Mouse (Mus musculus): Measurements from ENCODE around the gene Zic2. TPM values are rescaled to one million over a fixed set of nuclear protein-coding genes. Genes with fewer than 3 reads are reported as not detected.
"Not testable (repeated sequence)": the region's sequence is repeated elsewhere in the genome, so short reads cannot be mapped to it uniquely, and the experiment has no call there.

Gene Zic2
- polyA plus RNA-seq, 1 experiment, result not detected

DNA sequence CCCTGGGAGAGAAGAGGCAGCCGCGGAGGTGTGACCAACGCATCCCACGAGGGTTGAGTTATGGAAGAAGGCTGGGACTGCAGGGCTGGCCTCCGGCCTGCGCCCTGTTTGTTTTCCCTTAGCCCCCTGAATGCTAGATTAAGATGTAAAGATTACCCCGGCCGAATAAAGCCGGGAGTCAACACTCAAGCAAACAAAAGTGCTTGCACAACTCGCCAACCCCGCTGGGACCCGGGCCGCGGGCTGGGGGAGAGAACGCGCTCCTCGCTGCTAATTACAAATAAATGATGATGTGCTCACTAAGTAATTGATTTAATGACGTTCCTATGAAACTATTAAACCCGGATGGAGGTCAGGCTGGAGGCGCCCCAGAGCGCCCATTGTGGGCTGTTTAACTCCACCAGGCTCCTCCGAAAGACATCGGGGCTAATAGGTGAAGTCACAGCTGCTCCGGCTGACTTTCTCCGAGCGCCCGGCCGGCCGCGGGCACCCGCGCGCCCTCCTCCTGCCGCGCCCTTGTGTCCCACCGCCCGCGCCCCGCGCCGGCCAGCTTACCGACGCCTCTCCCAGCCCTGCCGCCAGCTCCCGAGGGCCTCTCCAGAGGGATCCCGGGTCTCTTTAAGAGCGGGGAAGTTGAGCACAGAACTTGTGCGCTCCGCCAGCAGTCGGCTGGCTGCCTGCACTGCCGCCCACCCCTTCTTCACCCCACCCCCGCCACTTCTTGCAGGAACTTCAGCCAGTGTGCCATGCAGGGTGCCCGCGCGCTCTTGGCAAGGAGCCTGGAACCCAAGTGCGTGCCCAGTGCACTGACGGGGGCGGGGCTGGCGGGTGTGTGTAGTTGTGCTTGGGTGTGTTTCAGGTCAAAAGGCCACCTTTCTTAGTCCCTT, 24.5 kb upstream of the Zic2 start, which contains the start of gene Gm5089:
Gene Gm5089 (minus strand): TSS at position 620 of the 887 bp plus-strand sequence.
- H3K4me1 ChIP-seq (ENCODE audit: control insufficient read depth, insufficient read depth, low read length), result peaks cover 2% of the 10 kb centered on the region; the same call in 1 of the 2 replicates
- no peak within 1 kb of the TSS for H3K4me3 ChIP-seq (replicated peaks; ENCODE audit: extremely low read depth, low read depth, low read length)
- DNase-seq, result peak; percentile 48
- 1% methylated on average over 59 of the region's 59 CpGs for WGBS
- TF ChIP-seq CTCF (IDR thresholded peaks at IDR 0.05; ENCODE audit: insufficient read depth, low read length) (no peak), POLR2A (IDR thresholded peaks at IDR 0.05; ENCODE audit: borderline replicate concordance, extremely low read depth, low read depth, low read length) (no peak)

DNA sequence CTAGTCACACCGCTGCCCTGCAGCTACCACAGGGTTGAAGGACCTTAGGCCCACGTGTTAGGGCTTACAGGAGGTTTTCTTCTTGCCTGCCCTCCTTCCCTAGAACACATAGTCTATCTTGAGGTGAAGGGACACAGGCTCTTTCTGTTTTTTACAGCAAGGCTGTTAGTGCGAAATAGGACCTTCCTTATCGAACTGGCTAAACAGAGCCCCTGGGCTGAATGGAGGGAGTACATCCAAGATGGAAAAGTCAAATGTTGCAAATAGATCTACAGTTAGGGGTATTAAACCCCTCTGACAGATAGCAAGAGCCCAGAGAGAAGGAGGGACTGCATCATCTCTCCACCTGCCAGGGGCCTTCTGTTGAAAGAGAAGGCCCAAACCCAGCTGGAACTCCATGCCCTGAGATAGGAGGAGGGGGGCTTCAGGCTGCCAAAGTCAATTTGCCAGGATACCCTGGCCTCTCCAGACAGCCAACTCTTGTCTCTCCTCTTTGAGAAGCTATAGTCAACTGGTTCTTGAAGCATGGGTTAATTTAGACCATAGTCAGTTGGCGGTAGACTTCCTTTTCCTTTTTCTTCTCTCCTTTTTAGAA, 23.6 kb upstream of the Zic2 start:
- DNase-seq, result no peak
- Histone ChIP-seq H3K4me3 (replicated peaks; ENCODE audit: extremely low read depth, low read depth, low read length) (no peak overlapping the region), H3K4me1 (ENCODE audit: control insufficient read depth, insufficient read depth, low read length) (peaks cover 2% of the 10 kb centered on the region; the same call in 1 of the 2 replicates)
- no peak for TF ChIP-seq POLR2A (IDR thresholded peaks at IDR 0.05; ENCODE audit: borderline replicate concordance, extremely low read depth, low read depth, low read length)
- no peak for TF ChIP-seq CTCF (IDR thresholded peaks at IDR 0.05; ENCODE audit: insufficient read depth, low read length)
- WGBS, result 67% methylated on average over 5 of the region's 5 CpGs

DNA sequence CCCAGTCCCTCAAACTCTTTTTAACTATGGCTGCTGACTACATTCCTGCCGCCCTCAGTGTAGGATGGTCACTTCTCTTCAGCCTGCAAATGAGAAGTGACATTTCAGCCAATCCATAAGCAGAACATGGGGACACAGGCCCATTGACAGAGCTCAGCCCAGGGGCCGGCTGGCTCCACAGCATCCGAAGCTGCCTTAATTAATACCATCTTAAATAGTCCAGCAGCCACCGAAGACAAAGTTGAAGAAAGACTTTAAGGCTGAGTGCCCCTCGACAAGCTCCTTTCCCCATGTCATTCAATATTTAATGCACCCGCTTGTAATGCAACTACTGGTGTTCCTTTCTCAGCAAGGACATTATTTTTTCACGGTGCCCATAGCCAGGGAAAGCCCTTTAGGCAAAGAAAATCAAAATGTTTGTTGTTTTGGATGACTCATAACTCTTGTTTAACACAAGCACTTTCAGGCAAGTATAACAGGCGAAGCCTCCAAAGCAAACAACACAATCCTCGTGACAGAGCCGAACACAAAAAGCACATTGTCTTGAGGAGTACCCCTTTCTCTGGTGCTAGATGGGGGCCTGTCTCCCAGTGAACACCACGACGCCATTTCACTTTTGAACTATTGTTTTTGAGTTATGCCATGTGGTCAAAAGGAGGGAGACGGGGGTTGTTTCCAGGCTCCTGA, 22.4 kb upstream of the Zic2 start:
- H3K4me3 ChIP-seq (replicated peaks; ENCODE audit: extremely low read depth, low read depth, low read length), result no peak overlapping the region
- 52% methylated on average over 13 of the region's 13 CpGs for WGBS
- DNase-seq, result no peak
- TF ChIP-seq CTCF (IDR thresholded peaks at IDR 0.05; ENCODE audit: insufficient read depth, low read length), result no peak
- H3K4me1 ChIP-seq (ENCODE audit: control insufficient read depth, insufficient read depth, low read length), result peaks cover 2% of the 10 kb centered on the region; the same call in 1 of the 2 replicates

DNA sequence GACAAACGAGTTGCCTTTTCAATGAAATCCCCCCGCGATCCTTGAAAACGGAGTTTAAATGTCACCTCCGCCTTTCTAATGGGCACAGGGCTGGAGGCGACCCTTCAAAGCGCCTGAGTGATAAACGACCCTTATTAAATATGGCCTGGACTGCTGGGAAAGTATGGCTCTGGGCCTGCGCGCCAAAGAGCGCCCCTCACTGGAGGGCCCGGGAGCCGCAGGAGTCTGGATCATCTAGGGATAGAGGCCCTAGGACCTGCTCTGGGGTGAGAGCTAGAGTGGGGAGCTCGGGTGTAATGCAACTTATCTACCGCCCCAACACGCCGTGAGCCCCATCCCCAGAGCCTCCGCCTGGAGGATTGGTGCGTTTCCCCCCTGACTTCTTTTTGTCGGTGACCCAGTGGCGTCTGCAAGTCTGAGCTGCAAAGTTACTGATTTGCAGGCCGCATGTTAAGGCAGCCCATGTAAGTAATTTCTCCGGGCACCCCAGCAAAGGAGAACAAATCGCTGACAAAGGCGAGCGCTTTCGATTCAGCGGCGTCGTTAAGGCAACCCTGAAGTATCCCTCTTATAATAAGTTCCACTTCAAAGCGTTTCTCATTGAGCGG, 21.7 kb upstream of the Zic2 start:
- TF ChIP-seq CTCF (IDR thresholded peaks at IDR 0.05; ENCODE audit: insufficient read depth, low read length) (no peak), POLR2A (IDR thresholded peaks at IDR 0.05; ENCODE audit: borderline replicate concordance, extremely low read depth, low read depth, low read length) (no peak)
- H3K4me3 ChIP-seq (replicated peaks; ENCODE audit: extremely low read depth, low read depth, low read length), result peak overlapping the region; percentile 10
- 7% methylated on average over 32 of the region's 32 CpGs for WGBS

DNA sequence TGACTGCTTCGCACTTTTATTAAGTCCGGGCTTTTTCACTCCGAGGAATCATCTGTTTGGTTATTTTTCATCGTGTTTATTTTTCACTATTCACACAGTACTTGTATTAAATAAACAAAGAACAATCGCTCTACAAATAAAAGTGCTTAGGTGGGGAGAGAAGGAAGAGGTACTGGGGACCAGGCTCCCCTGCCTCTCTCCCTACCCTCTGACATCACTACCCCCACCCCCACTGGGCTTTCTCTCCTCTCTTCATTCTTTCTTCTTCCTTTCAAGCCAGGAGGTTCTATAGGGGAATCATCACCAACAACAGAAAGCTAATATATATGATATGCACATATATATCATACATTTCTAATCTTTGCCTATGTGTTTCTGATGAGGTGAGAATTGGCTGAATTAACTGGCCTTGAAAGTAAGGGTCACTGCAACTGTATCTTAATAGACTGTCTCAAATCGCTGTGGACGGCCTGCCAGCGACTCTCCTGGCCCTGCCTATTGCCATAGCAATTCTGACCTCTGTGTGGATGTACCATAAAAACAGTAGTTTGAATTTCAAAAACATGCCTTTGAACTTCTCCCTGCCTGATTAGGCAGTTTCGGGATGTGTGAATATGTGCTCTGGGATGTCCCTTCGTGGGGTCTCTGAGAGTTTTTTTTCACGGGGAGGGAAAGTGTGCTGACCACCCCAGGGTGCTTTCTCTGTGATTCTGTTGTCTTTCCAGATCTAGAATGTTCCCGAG, 21.1 kb upstream of the Zic2 start:
- Histone ChIP-seq H3K4me3 (replicated peaks; ENCODE audit: extremely low read depth, low read depth, low read length) (no peak overlapping the region), H3K4me1 (ENCODE audit: control insufficient read depth, insufficient read depth, low read length) (peaks cover 2% of the 10 kb centered on the region; the same call in 1 of the 2 replicates)
- 27% methylated on average over 12 of the region's 12 CpGs for WGBS
- no peak for DNase-seq
- TF ChIP-seq POLR2A (IDR thresholded peaks at IDR 0.05; ENCODE audit: borderline replicate concordance, extremely low read depth, low read depth, low read length) (no peak), CTCF (IDR thresholded peaks at IDR 0.05; ENCODE audit: insufficient read depth, low read length) (no peak)

More for the DNA sequence above, 21.7 kb upstream of the Zic2 start:
- H3K4me1 ChIP-seq (ENCODE audit: control insufficient read depth, insufficient read depth, low read length), result peaks cover 2% of the 10 kb centered on the region; the same call in 1 of the 2 replicates
- DNase-seq, result peak; percentile 31

DNA sequence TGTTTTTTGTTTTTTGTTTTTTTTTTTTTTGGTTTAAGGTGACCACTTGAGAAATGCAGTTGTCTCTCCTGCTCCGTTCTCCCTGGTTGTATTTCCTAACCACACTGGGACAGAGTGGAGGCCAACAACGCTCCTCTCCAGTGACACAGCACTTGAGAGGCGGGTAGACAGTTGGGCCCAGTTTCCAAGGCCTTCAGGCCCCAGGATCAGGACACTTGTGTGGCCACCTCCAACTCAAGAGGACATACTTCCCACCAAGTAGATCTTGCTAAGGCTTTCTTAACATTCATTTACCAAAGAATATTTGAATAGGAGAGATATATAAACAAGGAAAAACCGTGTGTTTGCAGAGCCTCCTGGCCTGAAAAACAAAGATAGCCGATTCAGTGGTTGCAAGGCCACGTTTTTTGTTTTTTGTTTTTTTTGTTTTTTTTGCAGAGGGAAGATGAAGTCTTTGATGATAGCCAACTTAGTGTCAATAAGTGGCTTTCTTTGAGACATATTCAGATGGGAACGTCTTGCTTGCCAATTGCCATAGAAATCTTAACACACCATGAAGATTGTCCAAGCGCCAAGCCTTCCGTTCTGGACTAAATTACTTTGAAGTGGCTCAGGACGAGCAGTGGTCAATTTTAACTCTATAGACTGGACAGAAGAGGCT, 20.2 kb upstream of the Zic2 start:
- H3K4me3 ChIP-seq (replicated peaks; ENCODE audit: extremely low read depth, low read depth, low read length), result no peak overlapping the region
- WGBS, result 78% methylated on average over 10 of the region's 10 CpGs
- no peak for DNase-seq
- H3K4me1 ChIP-seq (ENCODE audit: control insufficient read depth, insufficient read depth, low read length), result peaks cover 2% of the 10 kb centered on the region; the same call in 1 of the 2 replicates
- no peak for TF ChIP-seq POLR2A (IDR thresholded peaks at IDR 0.05; ENCODE audit: borderline replicate concordance, extremely low read depth, low read depth, low read length)
- no peak for TF ChIP-seq CTCF (IDR thresholded peaks at IDR 0.05; ENCODE audit: insufficient read depth, low read length)

DNA sequence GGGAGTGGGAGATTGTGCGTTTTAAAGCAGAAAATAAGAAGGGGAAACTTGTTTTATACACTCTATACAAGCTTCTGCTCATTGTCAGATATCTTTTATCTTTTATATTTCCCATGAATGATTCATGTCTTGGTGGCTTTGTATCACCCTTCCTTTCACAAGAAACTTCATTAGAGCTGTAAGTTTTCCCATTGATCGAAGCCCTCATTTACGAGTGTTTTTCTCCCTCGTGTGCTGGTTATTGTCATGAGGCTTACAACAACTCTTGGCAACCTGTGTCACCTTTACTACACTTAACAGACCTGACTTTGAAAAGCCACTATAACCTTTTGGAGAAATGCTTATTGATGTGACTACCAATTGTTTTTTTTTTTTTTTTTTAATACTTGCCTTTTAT, 19.7 kb upstream of the Zic2 start:
- Histone ChIP-seq H3K4me1 (ENCODE audit: control insufficient read depth, insufficient read depth, low read length) (no peaks in the 10 kb centered on the region; the same call in 1 of the 2 replicates), H3K4me3 (replicated peaks; ENCODE audit: extremely low read depth, low read depth, low read length) (no peak overlapping the region)
- TF ChIP-seq CTCF (IDR thresholded peaks at IDR 0.05; ENCODE audit: insufficient read depth, low read length) (no peak), POLR2A (IDR thresholded peaks at IDR 0.05; ENCODE audit: borderline replicate concordance, extremely low read depth, low read depth, low read length) (no peak)
- no peak for DNase-seq
- WGBS, result 83% methylated on average over 4 of the region's 4 CpGs

DNA sequence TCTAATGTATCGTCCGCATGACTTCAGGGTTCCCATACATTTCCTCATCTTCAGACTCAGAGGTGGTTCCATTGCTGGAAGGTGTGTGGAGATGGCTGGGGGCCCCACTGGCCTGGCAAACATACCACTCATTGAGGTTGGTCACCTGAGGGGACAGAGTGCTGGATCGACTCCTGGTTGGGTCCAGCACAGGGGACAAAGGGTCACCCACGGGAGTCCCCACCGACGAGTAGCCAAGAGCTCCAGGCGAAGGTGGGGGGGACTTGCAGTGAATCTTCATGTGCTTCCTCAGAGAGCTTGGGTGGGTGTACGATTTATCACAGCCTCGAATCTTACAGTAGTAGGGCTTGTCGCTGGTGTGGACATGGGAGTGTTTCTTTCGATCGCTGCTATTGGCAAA, 15.9 kb upstream of the Zic2 start:
- H3K4me1 ChIP-seq (ENCODE audit: control insufficient read depth, insufficient read depth, low read length); H3K4me3 ChIP-seq (replicated peaks; ENCODE audit: extremely low read depth, low read depth, low read length); DNase-seq: not testable (repeated sequence)
- 83% methylated on average over 12 of the region's 12 CpGs for WGBS
